Mouse (Mus musculus): Measurements from ENCODE around the gene Ift20. TPM values are rescaled to one million over a fixed set of nuclear protein-coding genes. Genes with fewer than 3 reads are reported as not detected.
"Not testable (repeated sequence)": the region's sequence is repeated elsewhere in the genome, so short reads cannot be mapped to it uniquely, and the experiment has no call there.

Ift20 gene
- polyA plus RNA-seq, 1 experiment = 60.7 TPM

DNA sequence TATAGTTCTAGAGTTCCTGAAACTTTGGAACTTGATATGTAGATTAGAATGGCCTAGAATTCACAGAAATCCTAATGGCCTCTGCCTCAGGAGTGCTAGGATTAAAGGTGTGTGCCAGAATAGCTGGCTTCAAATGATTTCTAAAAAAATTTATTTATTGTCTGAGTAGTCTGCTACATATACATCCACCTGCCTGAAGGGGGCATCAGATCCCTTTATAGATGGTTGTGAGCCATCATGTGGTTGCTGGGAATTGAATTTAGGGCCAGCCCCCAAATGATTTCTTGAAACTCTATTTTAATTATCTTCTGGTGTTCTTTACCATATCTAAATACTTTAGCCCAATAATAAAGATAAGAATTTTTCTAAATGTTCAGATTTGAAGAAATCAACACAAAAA lies 49.9 kb downstream of the Ift20 start:
- Histone ChIP-seq H3K27ac (ENCODE audit: control insufficient read depth, insufficient read depth, low read length) (no peak overlapping the region), H3K4me3 (ENCODE audit: control insufficient read depth, insufficient read depth, low read length) (no peak overlapping the region), H3K36me3 (ENCODE audit: control insufficient read depth, insufficient read depth, low read length) (peaks cover 21% of the 10 kb centered on the region), H3K27me3 (ENCODE audit: control insufficient read depth, insufficient read depth, low read length) (no peaks in the 10 kb centered on the region), H3K4me1 (replicated peaks; ENCODE audit: control insufficient read depth, insufficient read depth, low read length) (no peaks in the 10 kb centered on the region)
- TF ChIP-seq CTCF (IDR thresholded peaks at IDR 0.05; ENCODE audit: borderline replicate concordance, control insufficient read depth, extremely low read depth, insufficient read depth, low read length, poor library complexity) = no peak
- no peak for TF ChIP-seq POLR2A (IDR thresholded peaks at IDR 0.05; ENCODE audit: control insufficient read depth, extremely low read depth, insufficient read depth, low read length, poor library complexity)
- DNase-seq = no peak

GRCm38 (mm10) chr11:78587677-78588076 lies 51.5 kb downstream of the Ift20 start:
- H3K27me3 ChIP-seq (ENCODE audit: control insufficient read depth, insufficient read depth, low read length); H3K4me3 ChIP-seq (ENCODE audit: control insufficient read depth, insufficient read depth, low read length); H3K4me1 ChIP-seq (replicated peaks; ENCODE audit: control insufficient read depth, insufficient read depth, low read length); H3K27ac ChIP-seq (ENCODE audit: control insufficient read depth, insufficient read depth, low read length); DNase-seq: not testable (repeated sequence)
- 98% methylated on average over 1 of the region's 1 CpGs for WGBS
- peaks cover 16% of the 10 kb centered on the region for H3K36me3 ChIP-seq (ENCODE audit: control insufficient read depth, insufficient read depth, low read length)

Other genes with a start within 250 kb of the Ift20 start
- gene BC030499, start 245.5 kb upstream of the Ift20 start, polyA plus RNA-seq (2012; rRNA removed) = 0.32 and 0.38 TPM in 2 replicates
- 46.1 and 52.7 TPM in 2 replicates for gene Spag5, start 234.8 kb upstream of the Ift20 start, polyA plus RNA-seq (2012; rRNA removed)
- 2.4 and 3.0 TPM in 2 replicates for gene Aldoc, start 213.4 kb upstream of the Ift20 start, polyA plus RNA-seq (2012; rRNA removed)
- 88.3 and 95.0 TPM in 2 replicates for gene Pigs, start 207.9 kb upstream of the Ift20 start, polyA plus RNA-seq (2012; rRNA removed)
- 31.1 and 42.0 TPM in 2 replicates for gene Unc119, start 192.9 kb upstream of the Ift20 start, polyA plus RNA-seq (2012; rRNA removed)
- gene Foxn1, start 149.8 kb upstream of the Ift20 start, polyA plus RNA-seq (2012; rRNA removed) = 27.0 and 31.3 TPM in 2 replicates
- gene Slc13a2, start 114.1 kb upstream of the Ift20 start, polyA plus RNA-seq (2012; rRNA removed) = 0.61 and 0.68 TPM in 2 replicates
- gene Slc46a1, start 70.7 kb upstream of the Ift20 start, polyA plus RNA-seq (2012; rRNA removed) = 8.3 and 11.2 TPM in 2 replicates
- 0.62 and 0.97 TPM in 2 replicates for gene Sarm1, start 38.6 kb upstream of the Ift20 start, polyA plus RNA-seq (2012; rRNA removed)
- gene Vtn, start 37.3 kb upstream of the Ift20 start, polyA plus RNA-seq (2012; rRNA removed) = 5.5 and 8.9 TPM in 2 replicates
- gene Sebox, start 32.9 kb upstream of the Ift20 start, polyA plus RNA-seq (2012; rRNA removed) = 0.09 and 0.13 TPM in 2 replicates
- gene Tmem199, start 24.2 kb upstream of the Ift20 start, polyA plus RNA-seq (2012; rRNA removed) = 13.5 and 17.3 TPM in 2 replicates
- 41.3 and 43.6 TPM in 2 replicates for gene Poldip2, start 24.2 kb upstream of the Ift20 start, polyA plus RNA-seq (2012; rRNA removed)
- gene Tnfaip1, start within 50 bp of the Ift20 start, polyA plus RNA-seq (2012; rRNA removed) = 13.4 and 14.3 TPM in 2 replicates
- gene Tmem97, start 14.4 kb downstream of the Ift20 start, polyA plus RNA-seq (2012; rRNA removed) = 20.6 and 21.6 TPM in 2 replicates
- gene Nlk, start 161.0 kb downstream of the Ift20 start, polyA plus RNA-seq (2012; rRNA removed) = 46.7 and 52.6 TPM in 2 replicates
- gene Ccnq, start 215.4 kb downstream of the Ift20 start, polyA plus RNA-seq (2012; rRNA removed) = 75.6 and 78.7 TPM in 2 replicates

Data from thymus, adult 2 months (tissue).